In genomic region chr8:83729009-83729807, GRCm38 (mm10) we compare ENCODE assay signal across 10 mouse cellular contexts. TPM values are rescaled to one million over a fixed set of nuclear protein-coding genes. Genes with fewer than 3 reads are reported as not detected.
DNase-seq lines count a peak whose midpoint lies in the region; ATAC-seq lines count a peak whose summit lies in the region.
"Had no signal": no experiment of that assay in that cellular context is flagged by ENCODE, and none has a peak within 500 bp of the region (broad histone marks: within the 10 kb centered on the region; RNA-seq: fewer than 3 reads in every experiment).

No protein-coding gene starts in this region.

- H3K4me1 ChIP-seq in liver, embryonic 11.5 days (replicated peaks; ENCODE audit: control insufficient read depth, insufficient read depth, low read length) = no peaks in the 10 kb centered on the region
- H3K4me1 ChIP-seq: embryonic facial prominence, embryonic 12.5 days; lung, embryonic 15.5 days had no signal

- H3K4me3 ChIP-seq in liver, embryonic 11.5 days (ENCODE audit: low read depth, low read length) = no peak overlapping the region
- H3K4me3 ChIP-seq: embryonic facial prominence, embryonic 12.5 days; lung, embryonic 15.5 days had no signal

- no peaks in the 10 kb centered on the region for H3K27me3 ChIP-seq in liver, embryonic 11.5 days (replicated peaks; ENCODE audit: control insufficient read depth, insufficient read depth, low read length)
- H3K27me3 ChIP-seq: embryonic facial prominence, embryonic 12.5 days; lung, embryonic 15.5 days had no signal

- DNase-seq in liver (peak; percentile 38), MN1 (ENCODE audit: low spot score) (peak; percentile 62)
- no peak for DNase-seq in liver, embryonic 11.5 days (ENCODE audit: low spot score)
- peak; percentile 49 for DNase-seq in embryo, embryonic 9.5 days (ENCODE audit: extremely low spot score)
- no peak for DNase-seq in layer of hippocampus, adult 18-20 months (ENCODE audit: low spot score in 2 of 2)
- DNase-seq in ovary, adult 18-20 months (ENCODE audit: low spot score) = no peak

- H3K9ac ChIP-seq in liver, embryonic 11.5 days (ENCODE audit: low read depth, low read length) = no peak overlapping the region
- H3K9ac ChIP-seq: embryonic facial prominence, embryonic 12.5 days; lung, embryonic 15.5 days had no signal

- no peak overlapping the region for H3K4me2 ChIP-seq in liver, embryonic 11.5 days
- H3K4me2 ChIP-seq: embryonic facial prominence, embryonic 12.5 days; lung, embryonic 15.5 days had no signal

- H3K9me3 ChIP-seq in liver, embryonic 11.5 days (ENCODE audit: control insufficient read depth, low read length) = no peaks in the 10 kb centered on the region
- H3K9me3 ChIP-seq: embryonic facial prominence, embryonic 12.5 days; lung, embryonic 15.5 days had no signal

- no peak for ATAC-seq in liver, embryonic 11.5 days (replicated peaks; ENCODE audit: low FRiP score)
- ATAC-seq in megakaryocyte progenitor cell, adult 5-6 weeks (replicated peaks; ENCODE audit: poor library complexity) = peak; percentile 60
- ATAC-seq in erythroid progenitor cell, adult 5-6 weeks (replicated peaks; ENCODE audit: low FRiP score, poor library complexity, severe bottlenecking) = no peak; the same call in 1 of the 2 replicates

- peaks cover 16% of the 10 kb centered on the region for H3K36me3 ChIP-seq in liver, embryonic 11.5 days (ENCODE audit: control insufficient read depth, insufficient read depth, low read length)

- WGBS in liver, embryonic 11.5 days = 71% methylated on average over 11 of the region's 11 CpGs

- no peak overlapping the region for H3K27ac ChIP-seq in liver, embryonic 11.5 days (ENCODE audit: low read depth, low read length)
- H3K27ac ChIP-seq: embryonic facial prominence, embryonic 12.5 days; lung, embryonic 15.5 days had no signal

RNA-seq across cellular contexts. Expression of gene Adgre5, which starts 11.9 kb away (rescaled TPM):
- 16.8 and 17.2 TPM in 2 replicates for polyA plus RNA-seq in liver, embryonic 11.5 days (2014; fragmentation: Nextera tagmentation; extraction: Ambion mirVana)
- 27.1 and 29.1 TPM in 2 replicates for total RNA-seq in megakaryocyte progenitor cell, adult 5-6 weeks (2015)
- 19.8 and 30.2 TPM in 2 replicates for total RNA-seq in megakaryocyte progenitor cell, adult 5-6 weeks (2017)
- 10 to 100 TPM in 1 of 2 experiments, 1 to 10 TPM in 1; 8.8 to 10.5 TPM for total RNA-seq in layer of hippocampus, adult 18-20 months (2021)
- total RNA-seq in erythroid progenitor cell, adult 5-6 weeks (2015; ENCODE audit: low replicate concordance) = 34.8 and 54.8 TPM in 2 replicates
- total RNA-seq in erythroid progenitor cell, adult 5-6 weeks (2017; ENCODE audit: low replicate concordance) = 28.8 and 29.0 TPM in 2 replicates

RNA-seq across cellular contexts. Expression of gene Ddx39, which starts 14.2 kb away (rescaled TPM):
- polyA plus RNA-seq in liver, embryonic 11.5 days (2014; fragmentation: Nextera tagmentation; extraction: Ambion mirVana) = 375 and 420 TPM in 2 replicates
- total RNA-seq in megakaryocyte progenitor cell, adult 5-6 weeks (2015) = 119 and 139 TPM in 2 replicates
- total RNA-seq in megakaryocyte progenitor cell, adult 5-6 weeks (2017) = 121 and 131 TPM in 2 replicates
- total RNA-seq in layer of hippocampus, adult 18-20 months (2021) = 10 to 100 TPM; 14.9 to 16.8 TPM
- total RNA-seq in erythroid progenitor cell, adult 5-6 weeks (2015; ENCODE audit: low replicate concordance) = 86.5 and 90.1 TPM in 2 replicates
- total RNA-seq in erythroid progenitor cell, adult 5-6 weeks (2017; ENCODE audit: low replicate concordance) = 47.4 and 93.2 TPM in 2 replicates

RNA-seq across cellular contexts. Expression of gene Pkn1, which starts 30.2 kb away (rescaled TPM):
- polyA plus RNA-seq in liver, embryonic 11.5 days (2014; fragmentation: Nextera tagmentation; extraction: Ambion mirVana) = 23.3 and 24.3 TPM in 2 replicates
- total RNA-seq in megakaryocyte progenitor cell, adult 5-6 weeks (2015) = 31.5 and 31.6 TPM in 2 replicates
- 62.5 and 78.8 TPM in 2 replicates for total RNA-seq in megakaryocyte progenitor cell, adult 5-6 weeks (2017)
- 10 to 100 TPM; 43.5 to 46.1 TPM for total RNA-seq in layer of hippocampus, adult 18-20 months (2021)
- total RNA-seq in erythroid progenitor cell, adult 5-6 weeks (2015; ENCODE audit: low replicate concordance) = 12.6 and 25.9 TPM in 2 replicates
- 9.2 and 11.0 TPM in 2 replicates for total RNA-seq in erythroid progenitor cell, adult 5-6 weeks (2017; ENCODE audit: low replicate concordance)

Comparison
In these comparisons a context has a peak if more than half of its experiments do, and no peak if none do; other contexts are left out.
1. DNase-seq: peak in liver (single experiment), MN1 (single experiment) and embryo, embryonic 9.5 days (single experiment); none in liver, embryonic 11.5 days (single experiment), layer of hippocampus, adult 18-20 months (0 of 2) and ovary, adult 18-20 months (single experiment).